Mouse (Mus musculus) heart, embryonic 10.5 days (tissue): ENCODE data around the gene Apom. TPM values are rescaled to one million over a fixed set of nuclear protein-coding genes. Genes with fewer than 3 reads are reported as not detected.

Experiments
- DNase-seq: peaks from one replicate; pipeline ENCODE4 v3.0.0-alpha.2; 2017; ENCODE audit warnings: low spot score
- H3K27ac ChIP-seq: fragments of 300-500 bp; sonication (generic); 2 replicates; pipeline ENCODE4 v1.5.1; 2016; ENCODE audit warnings: mild to moderate bottlenecking
- H3K27me3 ChIP-seq: fragments of 300-500 bp; sonication (generic); 2 replicates; pipeline ENCODE4 v1.6.1; 2016; ENCODE audit warnings: mild to moderate bottlenecking; ENCODE audit not compliant: poor library complexity, insufficient read depth, severe bottlenecking
- H3K36me3 ChIP-seq: fragments of 300-500 bp; sonication (generic); 2 replicates; pipeline ENCODE4 v1.6.1; 2016; ENCODE audit warnings: mild to moderate bottlenecking, moderate library complexity
- H3K4me1 ChIP-seq: fragments of 300-500 bp; sonication (generic); 2 replicates; pipeline ENCODE4 v1.6.1; 2016; ENCODE audit warnings: mild to moderate bottlenecking
- H3K4me3 ChIP-seq: fragments of 300-500 bp; sonication (generic); 2 replicates; pipeline ENCODE4 v1.5.1; 2016; ENCODE audit warnings: mild to moderate bottlenecking, moderate library complexity
- H3K9me3 ChIP-seq: fragments of 300-500 bp; sonication (generic); 2 replicates; pipeline ENCODE4 v1.6.1; 2016; ENCODE audit warnings: mild to moderate bottlenecking, moderate library complexity
- WGBS: fragments of 180-500 bp; shearing (Covaris S2); methylation state at CpG from one replicate; pipeline ENCODE4 v1.1.7; 2016; 5-methylcytosine and 5-hydroxymethylcytosine counted together
- polyA plus RNA-seq: library from polyadenylated mRNA; unstranded; fragments of >200 nt; fragmentation: Nextera tagmentation; extraction: Ambion mirVana; gene quantifications from 2 replicates; pipeline ENCODE4 v1.2.1, GENCODE M21; 2016

Apom gene
- polyA plus RNA-seq, 1 experiment from 2014 or later = 72.5 TPM

DNA sequence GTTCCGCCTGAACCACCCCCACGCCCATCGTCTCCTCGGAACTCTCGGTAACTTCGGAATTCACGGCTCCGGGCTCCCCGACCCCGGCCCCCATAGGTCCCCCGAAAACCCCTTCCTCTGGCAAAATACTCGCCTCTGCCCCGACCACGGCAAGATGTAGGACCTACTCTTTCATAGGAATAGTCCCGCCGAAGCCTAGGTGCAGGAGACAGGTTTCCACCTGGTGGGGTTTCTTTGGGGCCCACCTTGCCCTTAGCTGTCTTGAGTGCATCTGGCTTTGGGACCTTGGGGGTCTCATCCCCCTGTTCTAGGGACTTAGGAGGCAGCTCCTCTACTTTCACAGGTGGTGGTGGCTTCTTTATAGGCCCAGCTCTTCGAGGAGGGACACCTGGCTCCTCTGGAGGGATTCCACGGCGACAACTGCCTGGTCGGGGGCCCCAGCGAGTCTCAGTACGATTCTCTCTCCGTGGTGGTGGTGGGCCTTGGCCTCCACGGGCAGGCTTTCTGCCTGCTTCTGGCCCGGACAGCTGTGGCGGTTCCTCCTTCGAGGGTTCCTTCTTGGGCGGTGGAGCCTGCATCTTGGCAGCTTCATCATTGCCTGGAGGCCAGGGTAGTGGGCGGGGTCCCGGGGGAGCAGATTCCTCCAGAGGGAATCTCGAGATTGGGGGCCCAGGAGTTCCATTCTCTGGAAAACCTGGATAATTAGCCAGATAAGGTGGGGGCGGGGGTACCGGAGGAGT is 24.8 kb upstream of the Apom start:
- H3K4me3 ChIP-seq = no peak overlapping the region
- WGBS = 92% methylated on average over 33 of the region's 33 CpGs
- DNase-seq = no peak
- H3K27ac ChIP-seq = no peak overlapping the region
- peaks cover 100% of the 10 kb centered on the region for H3K36me3 ChIP-seq
- H3K4me1 ChIP-seq = 0 out of 2 replicates have a peak, but pooled peaks cover 2% of the 10 kb centered on the region
- H3K9me3 ChIP-seq = no peaks in the 10 kb centered on the region
- no peaks in the 10 kb centered on the region for H3K27me3 ChIP-seq

DNA sequence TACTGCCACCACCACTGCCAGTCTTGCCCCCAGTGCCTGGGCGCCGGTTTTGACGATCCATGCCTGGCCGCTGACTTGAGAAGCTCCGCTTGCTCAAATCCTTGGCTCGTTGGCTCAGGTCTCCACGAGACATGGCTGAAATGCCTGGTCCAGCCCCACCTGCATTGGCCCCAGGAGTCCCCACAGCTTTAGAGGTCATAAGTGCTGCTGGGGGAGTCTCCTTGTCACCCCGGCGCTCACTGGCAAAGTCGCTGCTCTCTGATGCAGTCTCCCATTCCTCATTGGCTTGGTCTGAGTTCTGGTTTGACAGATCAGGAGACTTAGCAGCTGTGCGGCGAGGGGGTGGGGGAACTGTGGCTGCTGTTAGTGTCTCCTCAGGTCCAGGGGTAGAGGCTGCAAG is 23.6 kb upstream of the Apom start:
- WGBS = 93% methylated on average over 12 of the region's 12 CpGs

DNA sequence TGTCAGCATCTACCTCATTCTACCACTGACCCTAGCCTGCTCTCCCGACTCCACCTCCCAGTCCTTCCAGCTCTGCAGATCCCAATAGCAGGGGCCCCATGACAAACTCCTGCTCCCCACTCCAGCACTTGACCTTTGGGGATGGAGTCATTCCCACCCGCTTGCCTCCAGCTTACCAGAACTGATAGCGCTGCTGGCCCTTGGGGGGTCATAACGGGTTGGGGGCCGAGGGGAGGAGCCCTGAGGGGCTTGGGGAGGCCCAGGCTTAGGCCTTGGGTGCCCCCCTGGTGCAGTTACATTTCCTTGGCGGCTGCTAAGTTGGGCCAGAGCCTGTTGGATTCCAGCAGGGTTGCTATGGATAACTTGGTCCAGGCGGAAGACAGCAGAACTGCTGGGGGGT is 22.8 kb upstream of the Apom start:
- no peak overlapping the region for H3K4me3 ChIP-seq

More for the DNA sequence above, 23.6 kb upstream of the Apom start:
- Histone ChIP-seq H3K27me3 (no peaks in the 10 kb centered on the region), H3K9me3 (no peaks in the 10 kb centered on the region), H3K27ac (no peak overlapping the region), H3K4me3 (no peak overlapping the region), H3K36me3 (peaks cover 98% of the 10 kb centered on the region), H3K4me1 (no peaks in the 10 kb centered on the region)
- no peak for DNase-seq

DNA sequence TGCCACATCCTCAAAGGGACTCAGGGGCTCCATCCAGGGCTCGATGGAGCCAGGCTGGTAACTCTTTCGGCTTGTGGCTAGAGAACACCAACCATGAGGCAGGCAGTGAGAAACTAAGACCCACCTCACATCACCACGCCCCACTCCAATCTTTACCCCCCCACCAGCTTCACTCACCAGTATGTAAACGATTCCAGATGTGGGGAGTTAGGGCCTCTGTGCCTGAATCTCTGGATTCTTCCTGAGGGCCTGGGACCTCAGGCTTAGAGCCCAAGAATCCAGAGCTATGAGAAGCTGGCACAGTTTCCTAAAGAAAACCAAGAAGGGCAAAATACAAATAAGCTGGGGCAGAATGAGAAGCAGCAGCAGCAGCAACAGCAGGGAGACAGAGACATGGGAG is 22.1 kb upstream of the Apom start:
- Histone ChIP-seq H3K4me3 (no peak overlapping the region), H3K27me3 (no peaks in the 10 kb centered on the region), H3K36me3 (peaks cover 98% of the 10 kb centered on the region), H3K9me3 (no peaks in the 10 kb centered on the region), H3K27ac (no peak overlapping the region), H3K4me1 (no peaks in the 10 kb centered on the region)
- WGBS = 88% methylated on average over 4 of the region's 4 CpGs
- DNase-seq = no peak

More for the DNA sequence above, 22.8 kb upstream of the Apom start:
- Histone ChIP-seq H3K36me3 (peaks cover 98% of the 10 kb centered on the region), H3K9me3 (no peaks in the 10 kb centered on the region), H3K4me1 (no peaks in the 10 kb centered on the region), H3K27ac (no peak overlapping the region), H3K27me3 (no peaks in the 10 kb centered on the region)
- WGBS = 79% methylated on average over 7 of the region's 7 CpGs
- DNase-seq = no peak

DNA sequence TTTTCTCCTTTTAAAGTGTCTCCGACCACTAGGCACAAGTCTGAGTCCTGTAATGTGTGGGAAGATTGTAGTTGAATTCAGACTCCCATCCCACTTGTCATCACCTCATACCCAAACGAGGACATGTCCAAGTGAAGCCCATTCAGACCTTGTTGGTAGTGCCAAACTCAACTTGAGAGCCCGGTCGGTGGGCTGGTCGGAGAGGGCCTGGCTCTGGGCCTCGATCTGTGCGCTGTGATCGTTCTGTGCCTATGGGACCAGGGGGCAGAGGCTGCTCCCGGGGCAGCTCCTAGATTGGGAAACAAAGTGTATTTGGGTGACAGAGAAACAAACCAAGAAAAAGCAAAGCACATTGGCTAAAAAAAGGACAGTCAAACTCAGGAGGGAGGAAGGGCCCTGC is 21.2 kb upstream of the Apom start:
- Histone ChIP-seq H3K36me3 (peaks cover 98% of the 10 kb centered on the region), H3K27me3 (no peaks in the 10 kb centered on the region), H3K27ac (no peak overlapping the region), H3K4me3 (no peak overlapping the region), H3K9me3 (no peaks in the 10 kb centered on the region), H3K4me1 (no peaks in the 10 kb centered on the region)
- DNase-seq = no peak
- WGBS = 91% methylated on average over 9 of the region's 9 CpGs

DNA sequence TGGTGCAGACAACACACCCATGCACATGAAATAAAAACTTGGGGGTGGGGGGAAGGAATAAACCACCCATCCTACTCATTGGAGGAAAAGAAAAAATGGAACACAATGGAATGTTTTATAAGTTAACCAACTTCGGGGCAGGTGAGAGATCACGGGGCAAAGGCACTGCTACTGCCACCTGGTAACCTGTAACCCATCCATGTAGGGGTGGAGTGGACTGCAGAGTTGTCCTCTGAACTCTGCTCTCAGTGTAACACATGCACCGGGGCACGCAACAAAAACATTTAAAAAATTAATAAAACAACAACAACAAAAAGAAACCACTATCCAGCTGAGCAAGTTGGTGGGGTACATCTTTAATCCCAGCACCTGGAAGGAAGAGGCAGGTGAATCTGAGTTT is 20.3 kb upstream of the Apom start:
- no peak overlapping the region for H3K4me3 ChIP-seq
- no peaks in the 10 kb centered on the region for H3K4me1 ChIP-seq
- peaks cover 98% of the 10 kb centered on the region for H3K36me3 ChIP-seq
- H3K27me3 ChIP-seq = no peaks in the 10 kb centered on the region
- no peak for DNase-seq
- 97% methylated on average over 4 of the region's 4 CpGs for WGBS
- no peak overlapping the region for H3K27ac ChIP-seq
- H3K9me3 ChIP-seq = no peaks in the 10 kb centered on the region

DNA sequence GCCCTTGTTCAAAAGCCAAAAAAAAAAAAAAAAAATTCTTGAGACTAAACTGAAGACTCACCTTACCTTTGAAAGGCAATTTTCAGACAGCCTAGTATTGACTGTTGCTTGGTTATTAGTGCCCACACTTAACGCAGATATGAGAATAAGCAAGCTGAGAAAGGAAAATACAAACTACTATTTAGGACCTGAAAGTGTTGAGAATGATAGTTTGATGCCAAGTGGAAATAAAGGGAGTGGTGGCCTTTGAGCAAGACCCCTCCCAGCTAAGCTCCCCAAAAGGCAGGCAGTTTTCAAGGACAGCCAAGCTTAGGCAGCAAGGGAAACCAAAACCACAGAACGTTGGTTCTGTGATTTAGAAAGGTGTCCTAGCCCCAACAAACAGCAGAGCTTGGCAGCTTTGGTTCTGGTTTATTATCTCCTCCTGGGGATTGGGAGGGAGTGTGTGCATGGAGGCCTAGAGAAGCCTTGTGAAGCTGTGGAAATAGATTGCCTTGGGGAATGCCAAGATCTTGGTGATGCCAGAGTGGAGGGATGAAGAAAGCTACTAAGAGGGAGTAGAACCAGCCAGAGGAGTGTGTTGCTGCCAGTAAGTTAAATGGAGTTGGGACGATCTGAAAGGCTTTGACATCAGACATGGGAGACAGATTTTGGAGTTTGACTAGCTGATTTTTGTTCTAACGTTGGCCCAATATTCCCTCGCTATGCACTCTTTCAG is 16.2 kb upstream of the Apom start:
- no peak for DNase-seq
- Histone ChIP-seq H3K4me3 (no peak overlapping the region), H3K36me3 (peaks cover 98% of the 10 kb centered on the region), H3K4me1 (no peaks in the 10 kb centered on the region), H3K9me3 (no peaks in the 10 kb centered on the region), H3K27ac (no peak overlapping the region), H3K27me3 (no peaks in the 10 kb centered on the region)
- 74% methylated on average over 5 of the region's 5 CpGs for WGBS

DNA sequence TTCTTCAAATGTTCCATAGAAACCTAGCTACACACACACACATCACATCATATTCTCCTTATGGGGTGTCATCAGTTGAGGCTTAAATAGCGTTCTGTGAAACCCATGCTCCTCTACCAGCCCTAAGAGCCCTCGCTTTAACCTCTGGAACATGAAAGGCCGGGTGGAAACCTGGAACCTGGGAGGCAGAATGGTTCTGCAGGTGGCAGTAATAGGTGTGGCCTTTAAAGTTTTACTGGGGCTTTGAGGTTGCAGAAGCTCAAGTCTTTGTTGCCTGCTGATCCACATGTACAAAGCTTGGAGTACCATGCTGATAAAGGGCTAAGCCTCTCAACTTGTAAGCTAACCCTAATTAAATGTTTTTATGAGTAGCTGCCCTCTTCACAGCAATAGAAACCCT is 15.5 kb upstream of the Apom start:
- Histone ChIP-seq H3K36me3 (peaks cover 98% of the 10 kb centered on the region), H3K9me3 (no peaks in the 10 kb centered on the region), H3K27me3 (no peaks in the 10 kb centered on the region), H3K27ac (no peak overlapping the region), H3K4me1 (no peaks in the 10 kb centered on the region), H3K4me3 (no peak overlapping the region)
- WGBS = 55% methylated on average over 3 of the region's 3 CpGs
- DNase-seq = no peak

DNA sequence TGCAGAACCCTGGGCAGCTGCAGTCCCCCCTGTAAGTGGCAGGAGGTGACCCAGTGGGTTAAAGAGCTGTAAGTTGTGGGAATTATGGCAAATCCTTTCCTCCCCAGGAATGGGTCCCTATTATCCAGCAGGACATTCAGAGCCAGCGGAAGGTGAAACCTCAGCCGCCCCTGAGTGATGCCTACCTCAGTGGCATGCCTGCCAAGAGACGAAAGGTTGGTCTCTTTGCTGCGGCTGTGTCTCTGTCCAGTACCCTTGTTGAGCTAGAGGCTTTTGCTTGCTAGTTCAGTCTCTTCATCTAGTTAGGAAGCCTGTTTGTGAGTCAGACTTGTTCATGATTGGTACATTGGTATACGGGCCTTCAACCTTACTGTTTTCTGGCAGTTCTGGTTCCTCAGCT is 14.3 kb upstream of the Apom start:
- Histone ChIP-seq H3K9me3 (no peaks in the 10 kb centered on the region), H3K36me3 (peaks cover 98% of the 10 kb centered on the region), H3K27me3 (no peaks in the 10 kb centered on the region), H3K27ac (no peak overlapping the region), H3K4me1 (no peaks in the 10 kb centered on the region), H3K4me3 (no peak overlapping the region)
- WGBS = 87% methylated on average over 5 of the region's 5 CpGs
- DNase-seq = no peak

DNA sequence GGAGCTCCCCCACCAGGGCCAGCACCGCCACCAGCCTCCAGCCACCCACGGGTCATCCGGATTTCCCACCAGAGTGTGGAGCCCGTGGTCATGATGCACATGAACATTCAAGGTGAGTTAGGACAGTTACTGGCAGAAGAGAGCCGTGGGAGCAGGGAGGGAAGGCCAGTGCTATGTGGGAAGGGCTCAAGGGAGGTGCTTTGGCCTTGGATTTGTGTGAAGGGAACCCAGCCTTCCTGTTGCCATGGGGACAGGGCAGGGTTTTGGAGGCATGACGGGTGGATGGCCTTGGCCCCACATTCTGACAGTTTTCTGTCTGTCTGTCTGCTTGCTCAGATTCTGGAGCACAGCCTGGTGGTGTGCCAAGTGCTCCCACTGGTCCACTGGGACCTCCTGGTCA is 10.1 kb upstream of the Apom start:
- peaks cover 92% of the 10 kb centered on the region for H3K36me3 ChIP-seq
- no peak for DNase-seq
- 0 out of 2 replicates have a peak, but pooled peaks cover 4% of the 10 kb centered on the region for H3K4me1 ChIP-seq
- 92% methylated on average over 6 of the region's 6 CpGs for WGBS
- no peak overlapping the region for H3K27ac ChIP-seq
- no peak overlapping the region for H3K4me3 ChIP-seq
- no peaks in the 10 kb centered on the region for H3K9me3 ChIP-seq
- H3K27me3 ChIP-seq = no peaks in the 10 kb centered on the region

DNA sequence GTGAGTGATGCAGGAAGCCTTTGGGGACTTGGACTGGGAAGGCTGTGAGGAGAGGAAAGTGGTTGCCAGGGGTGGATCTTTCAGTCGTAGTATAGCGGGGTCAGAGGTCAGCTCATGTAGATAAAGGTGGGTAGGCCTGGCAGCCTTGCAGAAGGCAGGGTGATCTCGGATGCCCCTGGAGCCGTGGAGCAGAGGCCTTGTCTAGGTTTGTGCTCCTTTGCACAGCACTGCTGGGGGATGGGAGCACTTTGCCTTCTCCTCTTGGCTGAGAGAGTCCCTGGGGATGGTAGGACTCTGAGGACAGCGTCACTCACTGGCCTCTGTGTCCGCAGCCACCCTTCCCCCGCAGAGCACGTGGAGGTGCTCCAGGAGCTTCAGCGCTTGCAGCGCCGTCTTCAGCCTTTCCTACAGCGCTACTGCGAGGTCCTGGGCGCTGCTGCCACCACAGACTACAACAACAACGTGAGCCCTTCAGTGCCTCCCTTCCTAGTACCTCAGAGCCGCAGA is 8.7 kb upstream of the Apom start:
- Histone ChIP-seq H3K9me3 (no peaks in the 10 kb centered on the region), H3K36me3 (peaks cover 78% of the 10 kb centered on the region), H3K4me3 (no peak overlapping the region), H3K27ac (no peak overlapping the region), H3K27me3 (no peaks in the 10 kb centered on the region), H3K4me1 (peaks cover 12% of the 10 kb centered on the region; the same call in 1 of the 2 replicates)
- no peak for DNase-seq
- WGBS = 71% methylated on average over 16 of the region's 16 CpGs

DNA sequence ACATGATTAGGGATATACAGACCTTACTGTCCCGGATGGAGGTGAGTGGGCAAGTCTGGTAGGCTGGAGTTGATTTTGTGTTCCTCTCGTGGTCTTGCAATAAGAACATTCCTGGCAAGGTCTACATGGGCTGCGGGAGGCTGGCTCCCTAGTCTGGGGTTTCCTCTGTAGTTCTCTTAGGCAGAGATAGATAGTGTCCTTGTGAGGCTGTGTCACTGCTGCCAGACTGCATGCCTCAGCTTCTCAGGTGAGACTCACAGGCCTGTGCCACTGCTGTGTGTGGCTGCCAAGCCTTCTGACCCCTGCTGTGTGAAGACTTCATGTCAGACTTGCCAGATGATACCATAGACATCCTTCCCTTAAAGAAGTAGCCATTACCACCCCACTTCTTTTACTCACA is 7.4 kb upstream of the Apom start:
- peaks cover 12% of the 10 kb centered on the region; the same call in 1 of the 2 replicates for H3K4me1 ChIP-seq
- H3K36me3 ChIP-seq = peaks cover 65% of the 10 kb centered on the region
- no peaks in the 10 kb centered on the region for H3K27me3 ChIP-seq
- H3K4me3 ChIP-seq = no peak overlapping the region
- WGBS = 89% methylated on average over 3 of the region's 3 CpGs
- H3K9me3 ChIP-seq = no peaks in the 10 kb centered on the region
- no peak overlapping the region for H3K27ac ChIP-seq
- DNase-seq = no peak

DNA sequence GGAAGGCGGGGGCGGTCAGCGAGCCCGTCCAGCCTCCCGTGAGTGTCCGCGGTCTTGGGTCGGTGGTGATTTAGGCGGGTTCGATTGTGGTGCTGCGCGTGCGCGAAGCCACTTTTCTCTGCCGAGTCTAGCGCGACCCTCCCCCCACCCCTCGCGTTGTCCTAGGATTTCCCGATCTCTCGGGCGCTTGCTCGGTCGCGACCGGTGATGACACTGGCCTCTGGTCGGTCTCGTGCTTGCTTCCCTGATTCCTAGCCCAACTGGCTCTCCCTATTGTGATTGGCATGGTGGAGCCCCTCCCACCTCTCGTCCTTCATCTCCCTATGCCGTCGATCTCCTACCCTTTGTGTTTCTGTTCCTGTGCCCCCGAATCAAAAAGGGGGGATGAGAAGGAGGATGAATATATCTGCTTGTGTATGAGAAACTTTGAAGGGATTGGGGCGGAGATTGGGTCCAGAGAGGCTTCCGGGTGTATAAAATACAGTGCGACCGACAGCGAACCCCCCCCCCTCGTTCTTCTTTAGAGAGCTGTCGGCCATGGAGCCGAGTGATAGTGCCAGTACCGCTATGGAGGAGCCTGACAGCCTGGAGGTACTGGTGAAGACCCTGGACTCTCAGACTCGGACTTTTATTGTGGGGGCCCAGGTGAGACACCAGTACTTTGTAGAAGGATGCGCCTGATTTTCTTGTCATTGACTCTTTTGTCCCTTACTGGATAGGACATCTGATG is 3.9 kb upstream of the Apom start:
- H3K27ac ChIP-seq = peak overlapping the region; percentile 99
- WGBS = under 1% methylated on average over 42 of the region's 43 CpGs
- no peak for DNase-seq

More for the DNA sequence above, 3.9 kb upstream of the Apom start:
- Histone ChIP-seq H3K36me3 (peaks cover 34% of the 10 kb centered on the region), H3K27me3 (no peaks in the 10 kb centered on the region), H3K9me3 (no peaks in the 10 kb centered on the region), H3K4me3 (peak overlapping the region; percentile 84), H3K4me1 (peaks cover 12% of the 10 kb centered on the region; the same call in 1 of the 2 replicates)
